ENCODE assay signal across 19 mouse cellular contexts in the genomic region with DNA sequence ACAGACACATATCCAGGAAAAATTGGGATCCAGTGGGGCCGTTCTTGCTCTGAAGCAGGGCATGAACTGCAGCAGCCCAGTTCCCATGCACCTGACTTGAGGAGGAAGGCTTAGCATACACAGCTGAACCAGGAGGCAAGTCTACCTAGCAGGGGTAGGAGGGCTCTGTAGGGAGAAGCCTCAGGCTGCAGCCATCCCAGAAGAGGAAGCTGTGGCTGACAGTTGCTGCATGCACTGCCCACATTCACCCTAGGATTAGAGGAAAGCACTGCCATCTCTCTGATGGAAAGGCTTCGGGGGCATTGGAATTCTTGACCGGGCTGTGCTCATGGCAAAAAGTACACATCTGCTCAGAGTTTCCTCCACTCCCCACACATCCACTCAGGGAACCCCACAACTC. TPM values are rescaled to one million over a fixed set of nuclear protein-coding genes. Genes with fewer than 3 reads are reported as not detected.
DNase-seq lines count a peak whose midpoint lies in the region; ATAC-seq lines count a peak whose summit lies in the region.
"Had no signal": no experiment of that assay in that cellular context is flagged by ENCODE, and none has a peak within 500 bp of the region (broad histone marks: within the 10 kb centered on the region; RNA-seq: fewer than 3 reads in every experiment).

No protein-coding gene starts in this region.

- peak; percentile 65 for ATAC-seq in common myeloid progenitor, adult 5-6 weeks (replicated peaks; ENCODE audit: low read depth, poor library complexity, severe bottlenecking)
- peak; percentile 60 for ATAC-seq in megakaryocyte, adult 5-6 weeks (ENCODE audit: poor library complexity, severe bottlenecking)
- ATAC-seq in megakaryocyte-erythroid progenitor cell, adult 5-6 weeks (replicated peaks; ENCODE audit: low FRiP score, low TSS enrichment, poor library complexity, severe bottlenecking): no peak
- ATAC-seq: forebrain, embryonic 13.5 days; forebrain, embryonic 15.5 days; forebrain, postnatal 0 days had no signal

- no peak for DNase-seq in cerebellum, adult 9-10 months
- DNase-seq in left cerebral cortex, adult 18-20 months (ENCODE audit: low spot score in 2 of 2): no peak
- DNase-seq: adrenal gland, adult 2 months; adrenal gland, postnatal 10 days; adrenal gland, postnatal 25 days; cerebellum, adult 11-12 months; cerebellum, adult 2 months; cerebellum, adult 9-11 months; cerebellum, postnatal 14 days; cerebellum, postnatal 36 days; forebrain, postnatal 0 days had no signal

RNA-seq across cellular contexts. Expression of gene Slc36a2, which starts 5.0 kb away (rescaled TPM):
- 0.14 TPM in 1 of 2 replicates, not detected in the other for total RNA-seq in common myeloid progenitor, adult 5-6 weeks (2017)
- total RNA-seq in megakaryocyte, adult 5-6 weeks (2015): 0.21 and 0.25 TPM in 2 replicates
- total RNA-seq in megakaryocyte, adult 5-6 weeks (2017): 0.04 and 0.29 TPM in 2 replicates
- total RNA-seq in left cerebral cortex, adult 18-20 months (2021): under 1 TPM in 1 of 2 experiments, not detected in 1; 0.35 TPM
- total RNA-seq in megakaryocyte-erythroid progenitor cell, adult 5-6 weeks (2014; fragmentation: Nextera tagmentation): not detected in 2 replicates
- not detected in 2 replicates for total RNA-seq in megakaryocyte-erythroid progenitor cell, adult 5-6 weeks (2017)
- total RNA-seq: MEL had no signal

RNA-seq across cellular contexts. Expression of gene Slc36a1, which starts 24.3 kb away (rescaled TPM):
- 5.6 and 6.1 TPM in 2 replicates for total RNA-seq in common myeloid progenitor, adult 5-6 weeks (2017)
- 22.2 and 24.7 TPM in 2 replicates for total RNA-seq in megakaryocyte, adult 5-6 weeks (2015)
- 13.4 and 15.4 TPM in 2 replicates for total RNA-seq in megakaryocyte, adult 5-6 weeks (2017)
- total RNA-seq in left cerebral cortex, adult 18-20 months (2021): 10 to 100 TPM; 75.5 to 82.1 TPM
- 6.9 and 9.1 TPM in 2 replicates for total RNA-seq in megakaryocyte-erythroid progenitor cell, adult 5-6 weeks (2014; fragmentation: Nextera tagmentation)
- 3.0 and 8.3 TPM in 2 replicates for total RNA-seq in megakaryocyte-erythroid progenitor cell, adult 5-6 weeks (2017)

RNA-seq across cellular contexts. Expression of gene Slc36a3, which starts 28.3 kb away (rescaled TPM):
- total RNA-seq in common myeloid progenitor, adult 5-6 weeks (2017): not detected in 2 replicates
- 0.07 and 0.09 TPM in 2 replicates for total RNA-seq in megakaryocyte, adult 5-6 weeks (2015)
- total RNA-seq in megakaryocyte, adult 5-6 weeks (2017): not detected in 2 replicates
- not detected for total RNA-seq in left cerebral cortex, adult 18-20 months (2021)
- not detected in 2 replicates for total RNA-seq in megakaryocyte-erythroid progenitor cell, adult 5-6 weeks (2014; fragmentation: Nextera tagmentation)
- not detected in 2 replicates for total RNA-seq in megakaryocyte-erythroid progenitor cell, adult 5-6 weeks (2017)
- total RNA-seq: adrenal gland, adult 2 months; adrenal gland, postnatal 10 days; adrenal gland, postnatal 25 days; adrenal gland, postnatal 4 days; ES-E14; forebrain, postnatal 0 days had no signal
